Mouse (Mus musculus): ENCODE results near the gene Spata7. TPM values are rescaled to one million over a fixed set of nuclear protein-coding genes. Genes with fewer than 3 reads are reported as not detected.

Gene Spata7
- polyA plus RNA-seq, 1 experiment from 2014 or later = 10.2 TPM

DNA sequence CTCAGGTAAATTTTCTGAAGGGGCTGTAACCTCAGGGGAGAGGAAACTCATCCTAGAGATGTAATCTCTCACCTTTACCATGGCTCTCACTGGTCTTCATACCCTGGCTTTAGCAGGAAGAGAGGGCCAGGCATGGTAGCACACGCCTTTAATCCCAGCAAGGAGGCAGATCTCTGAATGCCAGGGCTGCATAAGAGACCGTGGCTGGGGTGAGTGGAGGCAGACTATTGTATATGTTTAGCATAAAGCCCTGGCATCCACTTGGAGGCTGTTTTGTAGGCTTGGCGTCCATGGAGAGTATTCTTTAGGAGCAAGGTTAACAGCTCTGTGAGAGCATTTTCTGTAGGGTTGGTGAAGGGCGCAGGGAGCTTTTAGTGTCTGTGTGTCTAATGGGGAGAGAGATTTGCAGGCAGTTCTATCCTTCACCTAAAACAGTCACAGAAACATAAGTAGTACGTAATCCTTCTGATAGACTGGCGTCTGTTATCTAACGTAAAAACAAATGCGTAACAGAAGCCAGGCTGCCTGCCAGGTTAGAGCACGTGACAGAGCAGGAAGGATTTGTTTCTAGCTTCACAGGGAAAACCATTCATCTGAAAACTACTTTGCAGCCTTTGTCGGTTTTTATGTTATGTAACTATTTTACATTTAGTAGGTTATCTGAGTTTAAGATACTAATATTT lies 40.3 kb downstream of the Spata7 start:
- H3K36me3 ChIP-seq (ENCODE audit: control insufficient read depth, insufficient read depth, low read length) = 0 out of 2 replicates have a peak, but pooled peaks cover 3% of the 10 kb centered on the region
- no peaks in the 10 kb centered on the region for H3K27me3 ChIP-seq (ENCODE audit: control insufficient read depth, insufficient read depth, low read length)
- no peaks in the 10 kb centered on the region for H3K9me3 ChIP-seq (replicated peaks; ENCODE audit: control insufficient read depth, low read length)
- H3K4me2 ChIP-seq (ENCODE audit: low read depth, low read length) = no peak overlapping the region
- WGBS = 44% methylated on average over 10 of the region's 10 CpGs
- no peak overlapping the region for H3K4me3 ChIP-seq (replicated peaks; ENCODE audit: low read length)
- peak; percentile 56; the same call in 1 of the 2 replicates for ATAC-seq (ENCODE audit: insufficient read depth, low FRiP score)
- no peak overlapping the region for H3K9ac ChIP-seq (ENCODE audit: low read length)
- no peaks in the 10 kb centered on the region for H3K4me1 ChIP-seq (ENCODE audit: control insufficient read depth, insufficient read depth, low read length)
- H3K27ac ChIP-seq (ENCODE audit: low read length) = no peak overlapping the region

DNA sequence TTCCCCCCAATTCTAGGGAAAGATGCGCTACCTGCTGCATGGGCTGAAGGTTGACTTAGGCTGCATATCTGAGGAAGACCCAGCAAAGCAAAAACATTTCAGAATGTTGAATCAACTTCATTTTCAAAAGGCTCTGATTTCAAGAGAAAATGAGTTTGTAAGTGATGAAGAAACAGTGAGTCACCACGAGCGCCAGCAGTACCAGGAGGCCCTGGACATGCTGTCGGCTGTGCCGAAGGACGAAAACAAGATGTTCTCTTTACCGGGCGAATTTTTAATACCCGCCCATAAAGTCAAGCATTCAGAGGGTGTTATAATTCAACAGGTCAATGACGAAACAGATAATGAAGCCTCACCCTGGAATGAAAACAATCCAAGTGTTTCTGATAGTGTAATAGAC lies 41.1 kb downstream of the Spata7 start:
- no peak for ATAC-seq (ENCODE audit: insufficient read depth, low FRiP score)
- no peaks in the 10 kb centered on the region for H3K9me3 ChIP-seq (replicated peaks; ENCODE audit: control insufficient read depth, low read length)
- 81% methylated on average over 10 of the region's 10 CpGs for WGBS
- no peak overlapping the region for H3K9ac ChIP-seq (ENCODE audit: low read length)
- no peak overlapping the region for H3K4me3 ChIP-seq (replicated peaks; ENCODE audit: low read length)
- H3K4me2 ChIP-seq (ENCODE audit: low read depth, low read length) = no peak overlapping the region
- peaks cover 3% of the 10 kb centered on the region; the same call in 1 of the 2 replicates for H3K36me3 ChIP-seq (ENCODE audit: control insufficient read depth, insufficient read depth, low read length)
- no peak overlapping the region for H3K27ac ChIP-seq (ENCODE audit: low read length)
- no peaks in the 10 kb centered on the region for H3K27me3 ChIP-seq (ENCODE audit: control insufficient read depth, insufficient read depth, low read length)
- no peaks in the 10 kb centered on the region for H3K4me1 ChIP-seq (ENCODE audit: control insufficient read depth, insufficient read depth, low read length)

DNA sequence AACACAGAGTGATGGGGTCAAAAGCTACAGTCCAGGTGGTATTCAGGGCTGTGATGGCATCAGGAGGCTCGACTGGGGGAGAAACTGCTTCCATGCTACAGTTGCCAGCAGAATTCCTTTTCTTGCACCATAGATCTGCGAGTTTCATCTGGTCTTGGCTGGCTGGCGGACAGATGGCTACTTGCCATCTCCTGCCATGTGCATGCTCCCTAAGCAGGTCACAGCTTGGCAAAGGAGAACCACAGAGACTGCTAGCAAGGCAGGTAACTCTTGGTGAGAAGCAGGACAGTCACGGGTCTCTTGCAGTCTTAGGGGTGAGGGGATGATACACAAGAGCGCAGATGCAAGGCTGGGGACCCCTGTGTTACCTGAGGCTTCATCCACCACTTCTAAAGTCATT lies 41.9 kb downstream of the Spata7 start:
- Histone ChIP-seq H3K4me1 (ENCODE audit: control insufficient read depth, insufficient read depth, low read length) (no peaks in the 10 kb centered on the region), H3K4me2 (ENCODE audit: low read depth, low read length) (no peak overlapping the region), H3K9ac (ENCODE audit: low read length) (no peak overlapping the region), H3K4me3 (replicated peaks; ENCODE audit: low read length) (no peak overlapping the region), H3K36me3 (ENCODE audit: control insufficient read depth, insufficient read depth, low read length) (peaks cover 3% of the 10 kb centered on the region; the same call in 1 of the 2 replicates), H3K9me3 (replicated peaks; ENCODE audit: control insufficient read depth, low read length) (no peaks in the 10 kb centered on the region), H3K27ac (ENCODE audit: low read length) (no peak overlapping the region), H3K27me3 (ENCODE audit: control insufficient read depth, insufficient read depth, low read length) (no peaks in the 10 kb centered on the region)
- no peak for ATAC-seq (ENCODE audit: insufficient read depth, low FRiP score)
- 87% methylated on average over 5 of the region's 5 CpGs for WGBS

DNA sequence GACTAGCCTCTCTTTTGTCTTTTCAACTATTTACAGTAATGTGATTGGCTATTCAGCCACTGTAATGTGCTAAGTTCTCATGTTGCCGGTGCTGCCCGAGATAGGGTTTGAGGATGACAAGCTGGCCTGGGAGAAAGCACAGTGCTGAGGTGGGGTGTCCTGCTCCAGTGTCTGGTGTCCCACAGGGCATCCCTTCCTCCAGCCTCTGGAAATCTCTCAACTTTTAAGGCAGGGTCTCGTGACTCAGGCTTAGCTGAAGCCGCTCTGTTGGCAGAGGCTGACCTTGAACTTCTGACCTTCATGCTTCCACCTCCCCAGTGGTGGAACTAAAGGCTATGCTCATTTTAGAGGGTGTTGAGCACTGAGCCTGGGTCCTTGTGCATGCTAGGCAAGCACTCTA lies 42.5 kb downstream of the Spata7 start:
- Histone ChIP-seq H3K4me1 (ENCODE audit: control insufficient read depth, insufficient read depth, low read length) (no peaks in the 10 kb centered on the region), H3K36me3 (ENCODE audit: control insufficient read depth, insufficient read depth, low read length) (peaks cover 3% of the 10 kb centered on the region; the same call in 1 of the 2 replicates), H3K4me3 (replicated peaks; ENCODE audit: low read length) (no peak overlapping the region), H3K4me2 (ENCODE audit: low read depth, low read length) (no peak overlapping the region), H3K9me3 (replicated peaks; ENCODE audit: control insufficient read depth, low read length) (no peaks in the 10 kb centered on the region), H3K27me3 (ENCODE audit: control insufficient read depth, insufficient read depth, low read length) (no peaks in the 10 kb centered on the region), H3K9ac (ENCODE audit: low read length) (no peak overlapping the region), H3K27ac (ENCODE audit: low read length) (no peak overlapping the region)
- ATAC-seq (ENCODE audit: insufficient read depth, low FRiP score) = no peak
- 83% methylated on average over 4 of the region's 4 CpGs for WGBS

DNA sequence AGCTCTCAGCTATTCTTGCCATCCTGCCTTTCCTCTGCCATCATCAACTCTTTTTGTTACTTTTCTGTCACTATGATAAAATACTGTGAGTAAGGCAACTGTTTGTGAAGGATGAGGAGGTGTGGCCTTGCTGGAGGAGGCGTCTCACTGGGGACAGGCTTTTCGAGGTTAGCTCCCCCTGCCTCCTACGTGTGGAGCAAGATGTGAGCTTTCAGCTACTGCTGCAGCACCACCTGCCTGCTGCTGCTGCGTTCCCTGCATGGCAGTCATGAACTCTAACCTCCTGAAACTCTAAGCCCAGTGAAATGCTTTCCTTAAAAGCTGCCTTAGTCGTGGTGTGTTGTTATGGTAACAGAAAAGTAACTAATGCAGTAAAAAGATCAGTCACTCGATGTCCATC lies 45.9 kb downstream of the Spata7 start:
- no peak for ATAC-seq (ENCODE audit: insufficient read depth, low FRiP score)
- no peak overlapping the region for H3K4me3 ChIP-seq (replicated peaks; ENCODE audit: low read length)
- H3K9me3 ChIP-seq (replicated peaks; ENCODE audit: control insufficient read depth, low read length) = no peaks in the 10 kb centered on the region
- no peak overlapping the region for H3K4me2 ChIP-seq (ENCODE audit: low read depth, low read length)
- WGBS = 62% methylated on average over 6 of the region's 6 CpGs
- H3K36me3 ChIP-seq (ENCODE audit: control insufficient read depth, insufficient read depth, low read length) = peaks cover 12% of the 10 kb centered on the region
- H3K27me3 ChIP-seq (ENCODE audit: control insufficient read depth, insufficient read depth, low read length) = no peaks in the 10 kb centered on the region
- no peaks in the 10 kb centered on the region for H3K4me1 ChIP-seq (ENCODE audit: control insufficient read depth, insufficient read depth, low read length)
- no peak overlapping the region for H3K9ac ChIP-seq (ENCODE audit: low read length)
- H3K27ac ChIP-seq (ENCODE audit: low read length) = no peak overlapping the region

DNA sequence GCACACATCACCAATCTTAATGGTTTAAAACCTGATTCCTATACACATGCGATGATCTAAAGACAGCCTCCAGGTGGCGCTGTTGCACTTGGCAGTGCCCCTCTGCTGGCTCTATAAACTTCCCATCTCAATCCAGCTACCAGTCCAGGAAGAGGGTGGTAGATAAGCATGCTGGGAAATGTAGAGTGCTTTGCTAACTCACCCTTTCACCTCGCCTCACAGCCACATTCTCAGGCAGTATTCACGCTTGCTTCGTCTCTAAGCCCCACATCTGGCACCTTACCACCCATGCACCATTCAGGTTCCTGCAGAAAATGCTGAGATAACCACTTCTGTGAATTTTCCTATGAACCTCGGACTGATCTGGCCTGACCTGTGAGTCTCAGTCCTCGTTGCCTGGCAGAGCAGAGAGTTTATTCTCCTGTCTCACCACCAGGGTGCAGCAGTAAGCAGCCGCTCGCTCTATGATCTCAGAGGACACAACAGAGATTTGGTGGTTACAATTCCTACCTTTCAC lies 46.7 kb downstream of the Spata7 start:
- Histone ChIP-seq H3K36me3 (ENCODE audit: control insufficient read depth, insufficient read depth, low read length) (peaks cover 12% of the 10 kb centered on the region), H3K9me3 (replicated peaks; ENCODE audit: control insufficient read depth, low read length) (no peaks in the 10 kb centered on the region), H3K4me2 (ENCODE audit: low read depth, low read length) (peak overlapping the region; percentile 41), H3K9ac (ENCODE audit: low read length) (peak overlapping the region; percentile 49; the same call in 1 of the 2 replicates), H3K4me1 (ENCODE audit: control insufficient read depth, insufficient read depth, low read length) (no peaks in the 10 kb centered on the region), H3K27me3 (ENCODE audit: control insufficient read depth, insufficient read depth, low read length) (no peaks in the 10 kb centered on the region), H3K27ac (ENCODE audit: low read length) (peak overlapping the region; percentile 25; the same call in 1 of the 2 replicates), H3K4me3 (replicated peaks; ENCODE audit: low read length) (peak overlapping the region; percentile 30)
- 13% methylated on average over 9 of the region's 9 CpGs for WGBS
- peak; percentile 86 for ATAC-seq (ENCODE audit: insufficient read depth, low FRiP score)

DNA sequence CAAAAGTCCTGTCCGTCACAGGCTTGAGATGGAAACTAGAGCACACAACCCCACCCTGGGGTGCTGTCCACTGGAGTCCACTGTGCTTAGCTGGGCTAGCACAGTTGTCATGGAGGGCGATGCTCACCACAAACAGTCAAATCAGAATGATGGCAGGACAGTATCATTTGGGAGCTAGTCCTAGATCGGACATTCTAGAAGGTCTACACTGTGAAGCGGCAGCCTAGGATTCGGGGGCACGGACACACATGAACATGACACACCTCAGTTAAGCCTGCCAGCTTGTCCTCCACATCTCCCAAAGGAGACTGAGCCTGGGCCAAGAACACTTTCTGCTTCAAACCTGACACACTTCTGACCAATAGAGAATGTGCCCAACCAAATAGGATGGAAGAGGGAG lies 48.9 kb downstream of the Spata7 start:
- H3K4me2 ChIP-seq (ENCODE audit: low read depth, low read length) = no peak overlapping the region
- no peak for ATAC-seq (ENCODE audit: insufficient read depth, low FRiP score)
- H3K27me3 ChIP-seq (ENCODE audit: control insufficient read depth, insufficient read depth, low read length) = no peaks in the 10 kb centered on the region
- H3K36me3 ChIP-seq (ENCODE audit: control insufficient read depth, insufficient read depth, low read length) = peaks cover 12% of the 10 kb centered on the region
- no peak overlapping the region for H3K4me3 ChIP-seq (replicated peaks; ENCODE audit: low read length)
- WGBS = 92% methylated on average over 6 of the region's 6 CpGs
- H3K9me3 ChIP-seq (replicated peaks; ENCODE audit: control insufficient read depth, low read length) = no peaks in the 10 kb centered on the region
- no peaks in the 10 kb centered on the region for H3K4me1 ChIP-seq (ENCODE audit: control insufficient read depth, insufficient read depth, low read length)
- no peak overlapping the region for H3K27ac ChIP-seq (ENCODE audit: low read length)
- H3K9ac ChIP-seq (ENCODE audit: low read length) = no peak overlapping the region

DNA sequence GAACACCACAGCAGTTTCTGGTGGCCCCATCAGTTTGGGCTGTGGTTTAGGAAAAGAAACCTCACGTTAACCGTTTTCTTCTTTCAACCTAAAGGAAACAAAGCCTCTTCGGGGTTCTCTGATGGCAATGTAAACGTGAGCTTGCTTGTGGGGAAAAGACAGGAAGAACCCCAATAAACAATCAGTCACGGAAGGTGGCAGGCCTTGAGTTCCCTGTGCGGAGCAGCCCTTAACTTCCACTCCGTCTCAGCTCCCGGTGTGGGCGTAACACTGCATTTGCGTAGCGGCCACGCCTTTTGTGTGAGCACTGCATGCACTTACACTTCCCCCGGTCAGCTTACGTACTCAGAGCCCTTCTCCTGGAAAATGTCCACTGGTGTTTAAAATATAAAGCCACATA lies 49.4 kb downstream of the Spata7 start:
- Histone ChIP-seq H3K9me3 (replicated peaks; ENCODE audit: control insufficient read depth, low read length) (no peaks in the 10 kb centered on the region), H3K9ac (ENCODE audit: low read length) (no peak overlapping the region), H3K4me2 (ENCODE audit: low read depth, low read length) (no peak overlapping the region), H3K27ac (ENCODE audit: low read length) (no peak overlapping the region), H3K4me3 (replicated peaks; ENCODE audit: low read length) (no peak overlapping the region), H3K27me3 (ENCODE audit: control insufficient read depth, insufficient read depth, low read length) (no peaks in the 10 kb centered on the region), H3K36me3 (ENCODE audit: control insufficient read depth, insufficient read depth, low read length) (peaks cover 12% of the 10 kb centered on the region), H3K4me1 (ENCODE audit: control insufficient read depth, insufficient read depth, low read length) (no peaks in the 10 kb centered on the region)
- WGBS = 38% methylated on average over 14 of the region's 14 CpGs
- no peak for ATAC-seq (ENCODE audit: insufficient read depth, low FRiP score)

DNA sequence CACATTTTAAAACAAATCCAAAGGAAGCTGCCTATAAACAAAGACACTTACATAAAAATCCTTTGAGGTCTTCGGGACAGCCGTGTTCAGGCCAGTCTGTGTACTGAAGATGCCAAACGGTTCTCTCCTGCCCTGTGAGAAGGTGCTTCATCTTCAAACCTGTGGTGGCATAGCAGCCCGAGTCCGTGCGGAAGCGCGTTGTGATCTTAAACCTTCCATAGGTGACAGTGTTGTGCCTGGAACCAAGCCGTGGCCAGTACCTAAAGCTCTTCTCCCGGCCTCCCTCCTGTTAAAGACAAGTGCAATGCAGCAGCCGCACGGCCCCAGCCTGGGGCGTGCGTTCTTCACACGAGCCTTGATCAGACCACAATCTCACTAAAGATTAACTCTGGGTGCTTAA lies 51.9 kb downstream of the Spata7 start:
- Histone ChIP-seq H3K4me3 (replicated peaks; ENCODE audit: low read length) (no peak overlapping the region), H3K27me3 (ENCODE audit: control insufficient read depth, insufficient read depth, low read length) (no peaks in the 10 kb centered on the region), H3K9ac (ENCODE audit: low read length) (no peak overlapping the region), H3K4me1 (ENCODE audit: control insufficient read depth, insufficient read depth, low read length) (no peaks in the 10 kb centered on the region), H3K27ac (ENCODE audit: low read length) (no peak overlapping the region), H3K4me2 (ENCODE audit: low read depth, low read length) (no peak overlapping the region), H3K36me3 (ENCODE audit: control insufficient read depth, insufficient read depth, low read length) (peaks cover 12% of the 10 kb centered on the region), H3K9me3 (replicated peaks; ENCODE audit: control insufficient read depth, low read length) (no peaks in the 10 kb centered on the region)
- WGBS = 81% methylated on average over 15 of the region's 15 CpGs
- no peak for ATAC-seq (ENCODE audit: insufficient read depth, low FRiP score)
